Mouse (Mus musculus): ENCODE results near the gene Slc15a1.

GRCm38 (mm10) chr14:121451424-121452029 lies 53.5 kb downstream of the Slc15a1 start:
- TF ChIP-seq CTCF (IDR thresholded peaks at IDR 0.05; ENCODE audit: control insufficient read depth, insufficient read depth, insufficient read length) (no peak), MYOD1 (IDR thresholded peaks at IDR 0.05; ENCODE audit: control insufficient read depth, insufficient read length, low read depth) (no peak)

All from C2C12 (cell line).